Mouse (Mus musculus): ENCODE data around the gene Fmnl3. TPM values are rescaled to one million over a fixed set of nuclear protein-coding genes. Genes with fewer than 3 reads are reported as not detected.

Gene Fmnl3
- total RNA-seq, 2 experiments from 2014 or later = 13.4 to 14.8 TPM

- DNase-seq = peak; percentile 83 to 89
Observed at GRCm38 (mm10) chr15:99316314-99317266, 53.7 kb downstream of the Fmnl3 start.

- peak in 1 of 2 experiments; percentile 52 for DNase-seq
Observed at GRCm38 (mm10) chr15:99314891-99315290, 55.4 kb downstream of the Fmnl3 start.

- no peak for DNase-seq
Observed at GRCm38 (mm10) chr15:99310617-99311016, 59.7 kb downstream of the Fmnl3 start.

- no peak for DNase-seq
Observed at GRCm38 (mm10) chr15:99309549-99309948, 60.7 kb downstream of the Fmnl3 start.

- no peak for DNase-seq
Observed at GRCm38 (mm10) chr15:99307476-99307875, 62.8 kb downstream of the Fmnl3 start.

GRCm38 (mm10) chr15:99296213-99296612 lies 74.1 kb downstream of the Fmnl3 start:
- DNase-seq = no peak

GRCm38 (mm10) chr15:99295484-99295981 lies 74.7 kb downstream of the Fmnl3 start, which contains the start of gene Fam186b:
Gene Fam186b (minus strand): TSS chr15:99295888.
- DNase-seq = peak in 1 of 2 experiments; percentile 58

- DNase-seq = peak; percentile 94 to 96
Observed at GRCm38 (mm10) chr15:99294813-99295374, 75.4 kb downstream of the Fmnl3 start, which contains the start of gene Prpf40b. Gene Prpf40b (plus strand): TSS chr15:99295087.

GRCm38 (mm10) chr15:99294287-99294686 lies 76.0 kb downstream of the Fmnl3 start:
- no peak for DNase-seq

GRCm38 (mm10) chr15:99290586-99290985 lies 79.7 kb downstream of the Fmnl3 start:
- DNase-seq = no peak

GRCm38 (mm10) chr15:99285189-99285535 lies 85.1 kb downstream of the Fmnl3 start:
- DNase-seq = no peak

GRCm38 (mm10) chr15:99284527-99285188 lies 85.6 kb downstream of the Fmnl3 start:
- peak in 1 of 2 experiments; percentile 29 for DNase-seq

- DNase-seq = no peak
Observed at GRCm38 (mm10) chr15:99283456-99283855, 86.8 kb downstream of the Fmnl3 start.

- no peak for DNase-seq
Observed at GRCm38 (mm10) chr15:99278271-99278670, 92.0 kb downstream of the Fmnl3 start.

- DNase-seq = no peak
Observed at GRCm38 (mm10) chr15:99276095-99276494, 94.2 kb downstream of the Fmnl3 start.

Other genes with a start within 250 kb of the Fmnl3 start
- gene Spats2, start 244.6 kb downstream of the Fmnl3 start, total RNA-seq (2021) = 1 to 10 TPM; 7.1 to 7.7 TPM
- gene Kcnh3, start 145.6 kb downstream of the Fmnl3 start, total RNA-seq (2021) = under 1 TPM in 1 of 2 experiments, not detected in 1; 0.15 TPM
- 10 to 100 TPM; 37.3 to 40.1 TPM for gene Mcrs1, start 118.5 kb downstream of the Fmnl3 start, total RNA-seq (2021)
- gene Prpf40b, start 75.4 kb downstream of the Fmnl3 start, total RNA-seq (2021) = 10 to 100 TPM; 18.2 to 19.4 TPM
- gene Fam186b, start 74.6 kb downstream of the Fmnl3 start, total RNA-seq (2021) = not detected
- 100 to 1,000 TPM; 225 to 256 TPM for gene Tmbim6, start 22.4 kb upstream of the Fmnl3 start, total RNA-seq (2021)
- 1 to 10 TPM; 2.5 to 3.8 TPM for gene Nckap5l, start 87.3 kb upstream of the Fmnl3 start, total RNA-seq (2021)
- 1 to 10 TPM; 3.7 to 3.9 TPM for gene Bcdin3d, start 104.2 kb upstream of the Fmnl3 start, total RNA-seq (2021)
- gene Faim2, start 157.7 kb upstream of the Fmnl3 start, total RNA-seq (2021) = under 1 TPM; 0.22 to 0.28 TPM
- gene Aqp2, start 208.6 kb upstream of the Fmnl3 start, total RNA-seq (2021) = not detected
- 1 to 10 TPM in 1 of 2 experiments, under 1 TPM in 1; 0.30 to 2.5 TPM for gene Aqp5, start 220.3 kb upstream of the Fmnl3 start, total RNA-seq (2021)
- gene Aqp6, start 230.9 kb upstream of the Fmnl3 start, total RNA-seq (2021) = under 1 TPM in 1 of 2 experiments, not detected in 1; 0.25 TPM

All from heart, adult 18-20 months (tissue).